Mouse (Mus musculus) mature B cell (primary cell): ENCODE data around the gene Gss.
"Not testable (repeated sequence)": the region's sequence is repeated elsewhere in the genome, so short reads cannot be mapped to it uniquely, and the experiment has no call there.

Experiments used
- in situ Hi-C: fragments of 300-500 bp; cut with MboI; formaldehyde crosslinking; loops from 2 replicates; pipeline ENCODE4 v1.14.3; 2019

Gss gene

GRCm38 (mm10) chr2:155616971-155617370, 24.4 kb upstream of the Gss start:
- in situ Hi-C loops, result loop anchor here (10.0 kb wide), 1 partner anchor 102 kb away; the partner anchor contains the start of genes Acss2 and Ggt7

GRCm38 (mm10) chr2:155613953-155614352, 21.3 kb upstream of the Gss start:
- in situ Hi-C loops, result loop anchor here (10.0 kb wide), 1 partner anchor 99 kb away; the partner anchor contains the start of genes Acss2 and Ggt7

GRCm38 (mm10) chr2:155613326-155613755, 20.7 kb upstream of the Gss start:
- in situ Hi-C loops, result loop anchor here (10.0 kb wide), 1 partner anchor 99 kb away; the partner anchor contains the start of genes Acss2 and Ggt7

GRCm38 (mm10) chr2:155611834-155612550, 19.4 kb upstream of the Gss start:
- in situ Hi-C loops, result loop anchor here (10.0 kb wide), 1 partner anchor 97 kb away; the partner anchor contains the start of genes Acss2 and Ggt7

- in situ Hi-C loops, result loop anchor here (10.0 kb wide), 1 partner anchor 96 kb away; the partner anchor contains the start of genes Acss2 and Ggt7
Measured at GRCm38 (mm10) chr2:155610978-155611377, 18.4 kb upstream of the Gss start, which contains the start of gene Myh7b. Myh7b (plus strand) TSS chr2:155611212.

- in situ Hi-C loops, result no loop called here
Measured at GRCm38 (mm10) chr2:155606360-155606759, 13.8 kb upstream of the Gss start.

GRCm38 (mm10) chr2:155605236-155605589, 12.6 kb upstream of the Gss start:
- in situ Hi-C loops, result not testable (repeated sequence)

- in situ Hi-C loops, result no loop called here
Measured at GRCm38 (mm10) chr2:155604560-155605235, 12.1 kb upstream of the Gss start.

- in situ Hi-C loops, result no loop called here
Measured at GRCm38 (mm10) chr2:155603707-155604106, 11.1 kb upstream of the Gss start.

- in situ Hi-C loops, result no loop called here
Measured at GRCm38 (mm10) chr2:155595516-155595915, 2.9 kb upstream of the Gss start.

GRCm38 (mm10) chr2:155592854-155593283, 259 bp upstream of the Gss start:
- in situ Hi-C loops, result no loop called here

- in situ Hi-C loops, result no loop called here
Measured at GRCm38 (mm10) chr2:155591676-155592075, 934 bp downstream of the Gss start.

- in situ Hi-C loops, result no loop called here
Measured at GRCm38 (mm10) chr2:155590876-155591275, 1.7 kb downstream of the Gss start.

- in situ Hi-C loops, result no loop called here
Measured at GRCm38 (mm10) chr2:155589521-155589920, 3.1 kb downstream of the Gss start.

GRCm38 (mm10) chr2:155588136-155588535, 4.5 kb downstream of the Gss start:
- in situ Hi-C loops, result no loop called here

- in situ Hi-C loops, result no loop called here
Measured at GRCm38 (mm10) chr2:155585486-155585885, 7.1 kb downstream of the Gss start.

- in situ Hi-C loops, result no loop called here
Measured at GRCm38 (mm10) chr2:155585082-155585481, 7.5 kb downstream of the Gss start.

- in situ Hi-C loops, result no loop called here
Measured at GRCm38 (mm10) chr2:155583927-155584530, 8.6 kb downstream of the Gss start.

- in situ Hi-C loops, result no loop called here
Measured at GRCm38 (mm10) chr2:155582996-155583395, 9.6 kb downstream of the Gss start.

GRCm38 (mm10) chr2:155582384-155582995, 10.1 kb downstream of the Gss start:
- in situ Hi-C loops, result no loop called here

- in situ Hi-C loops, result no loop called here
Measured at GRCm38 (mm10) chr2:155580331-155580730, 12.3 kb downstream of the Gss start.

- in situ Hi-C loops, result loop anchor here (10.0 kb wide), 1 partner anchor 62 kb away; the partner anchor contains the start of genes Acss2 and Ggt7
Measured at GRCm38 (mm10) chr2:155576656-155577055, 16.0 kb downstream of the Gss start.
